Mouse (Mus musculus) ovary, adult 18-20 months (tissue): ENCODE results near the gene Atcay.
"Not testable (repeated sequence)": the region's sequence is repeated elsewhere in the genome, so short reads cannot be mapped to it uniquely, and the experiment has no call there.

Experiments
- DNase-seq: peaks from one replicate; pipeline ENCODE4 v3.0.0; 2022; ENCODE audit warnings: low spot score, mixed read lengths

The Atcay gene

DNA sequence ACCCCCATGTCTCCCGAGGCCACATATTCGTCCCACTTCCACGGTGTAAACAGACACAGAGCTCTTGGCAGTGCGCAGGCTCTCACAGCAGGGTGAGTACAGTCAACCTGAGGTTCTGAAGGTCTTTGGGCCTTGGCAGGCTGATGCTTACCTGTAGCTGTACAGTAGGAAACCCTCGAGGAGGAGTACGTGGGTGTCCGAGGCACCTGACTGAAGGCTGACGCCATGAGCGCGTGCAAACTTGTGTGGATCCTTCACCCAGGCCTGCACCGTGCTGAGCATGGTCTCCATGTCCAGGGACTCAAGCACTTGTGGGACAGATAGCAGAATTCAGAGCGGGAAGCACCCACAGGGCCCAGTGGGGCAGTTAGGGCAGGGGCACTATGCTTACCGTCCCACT, 30.5 kb downstream of the Atcay start:
- no peak for DNase-seq

DNA sequence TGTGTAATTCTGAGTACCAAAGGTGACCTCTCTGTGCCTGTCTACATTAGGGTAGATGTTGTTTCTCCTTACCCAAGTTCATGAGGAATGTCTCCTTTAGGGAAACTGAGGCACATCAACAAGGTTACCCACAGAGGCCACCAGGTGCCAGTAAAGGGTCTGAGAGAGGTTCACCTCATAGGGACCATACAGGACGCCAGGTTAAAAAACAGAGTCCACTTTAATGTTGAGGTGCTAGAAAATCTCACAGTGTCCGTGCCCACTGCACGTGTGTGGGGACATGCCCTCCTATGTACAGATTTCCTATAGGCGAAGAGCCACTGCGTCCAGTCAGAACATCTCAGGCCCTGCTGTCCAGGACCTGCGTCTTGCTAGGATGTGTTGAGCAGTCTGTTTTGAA, 31.6 kb downstream of the Atcay start:
- DNase-seq: no peak

DNA sequence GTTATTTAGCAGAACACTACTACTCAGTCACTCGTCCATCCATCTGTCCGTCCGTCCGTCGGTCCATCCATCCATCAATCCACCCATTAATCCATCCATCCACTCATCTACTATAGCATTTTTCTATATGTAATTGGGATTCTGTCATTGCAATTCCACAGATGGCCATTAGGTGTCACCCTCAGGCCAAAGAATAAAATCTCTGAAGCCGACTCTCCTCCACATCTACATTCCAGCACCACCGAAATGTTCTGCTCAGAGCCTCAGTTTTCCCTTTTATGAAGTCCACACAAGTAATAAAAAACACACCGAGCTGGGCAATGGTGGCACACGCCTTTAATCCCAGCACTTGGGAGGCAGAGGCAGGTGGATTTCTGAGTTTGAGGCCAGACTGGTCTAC, 32.4 kb downstream of the Atcay start:
- DNase-seq: no peak

DNA sequence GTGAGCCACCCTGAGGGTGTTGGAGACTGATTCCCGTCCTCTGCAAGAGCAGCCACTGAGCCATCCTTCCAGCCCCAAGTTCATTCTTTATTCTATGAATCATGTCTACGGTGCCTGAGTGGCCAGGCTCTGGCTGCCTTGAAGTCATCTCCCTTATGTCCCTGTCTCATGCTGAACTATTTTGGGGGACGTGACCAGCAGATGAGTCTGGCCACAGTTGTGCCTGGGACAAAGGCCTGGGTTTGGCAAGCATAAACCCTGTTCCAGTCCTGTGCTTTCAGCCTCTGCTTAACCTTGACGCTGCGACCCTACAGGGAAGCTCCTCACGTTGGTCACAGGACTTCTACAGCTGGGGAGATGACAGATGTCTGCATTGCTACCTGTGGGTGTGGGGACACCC, 33.3 kb downstream of the Atcay start:
- DNase-seq: no peak

DNA sequence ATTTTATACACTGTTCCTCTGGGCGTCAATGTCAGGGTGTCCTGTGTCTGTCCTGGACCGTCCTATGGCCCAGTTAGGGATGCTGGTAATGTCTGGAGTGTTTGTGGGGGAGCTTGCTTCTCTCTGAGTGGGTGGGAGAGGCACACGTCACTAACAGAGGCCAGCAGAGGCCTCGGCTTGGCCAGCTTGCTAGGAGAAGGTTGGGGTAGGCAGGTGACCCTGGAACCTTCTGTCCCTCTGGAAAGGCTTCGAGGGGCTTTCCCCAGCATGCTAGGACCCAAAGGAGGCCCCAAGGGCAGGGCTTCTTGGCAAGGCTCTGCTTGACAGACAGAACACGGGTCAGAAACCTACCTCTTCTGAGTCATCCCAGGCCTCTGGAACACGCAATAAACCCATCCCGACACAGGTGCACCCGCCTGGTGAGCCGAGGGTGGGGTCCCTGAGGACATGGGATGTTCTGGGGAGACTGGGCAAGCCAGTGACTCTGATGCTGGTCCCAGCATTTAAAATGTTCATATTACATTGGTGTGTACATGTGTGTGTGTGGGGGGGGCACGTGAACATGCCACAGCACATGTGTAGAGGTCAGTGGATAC, 34.1 kb downstream of the Atcay start:
- no peak for DNase-seq

DNA sequence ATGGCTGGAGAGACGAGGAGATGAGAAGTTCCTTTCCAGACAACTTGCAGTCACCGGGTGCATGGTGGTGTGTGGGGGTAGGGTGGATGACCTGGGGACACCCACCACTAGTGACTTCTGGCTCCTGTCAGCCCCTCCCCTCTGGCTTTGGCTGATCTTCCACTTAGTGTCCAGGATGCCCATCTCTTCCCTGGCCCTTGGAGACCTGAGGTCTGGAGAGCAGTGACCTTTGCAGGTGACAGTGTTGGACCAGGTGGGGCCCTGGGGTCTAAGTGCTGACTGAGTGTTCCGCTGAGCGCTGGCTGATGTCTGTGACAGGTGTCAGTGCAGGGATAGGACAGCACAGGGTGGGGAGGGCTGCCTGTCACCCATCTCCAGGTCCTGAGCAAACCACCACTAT, 35.3 kb downstream of the Atcay start:
- DNase-seq: no peak

DNA sequence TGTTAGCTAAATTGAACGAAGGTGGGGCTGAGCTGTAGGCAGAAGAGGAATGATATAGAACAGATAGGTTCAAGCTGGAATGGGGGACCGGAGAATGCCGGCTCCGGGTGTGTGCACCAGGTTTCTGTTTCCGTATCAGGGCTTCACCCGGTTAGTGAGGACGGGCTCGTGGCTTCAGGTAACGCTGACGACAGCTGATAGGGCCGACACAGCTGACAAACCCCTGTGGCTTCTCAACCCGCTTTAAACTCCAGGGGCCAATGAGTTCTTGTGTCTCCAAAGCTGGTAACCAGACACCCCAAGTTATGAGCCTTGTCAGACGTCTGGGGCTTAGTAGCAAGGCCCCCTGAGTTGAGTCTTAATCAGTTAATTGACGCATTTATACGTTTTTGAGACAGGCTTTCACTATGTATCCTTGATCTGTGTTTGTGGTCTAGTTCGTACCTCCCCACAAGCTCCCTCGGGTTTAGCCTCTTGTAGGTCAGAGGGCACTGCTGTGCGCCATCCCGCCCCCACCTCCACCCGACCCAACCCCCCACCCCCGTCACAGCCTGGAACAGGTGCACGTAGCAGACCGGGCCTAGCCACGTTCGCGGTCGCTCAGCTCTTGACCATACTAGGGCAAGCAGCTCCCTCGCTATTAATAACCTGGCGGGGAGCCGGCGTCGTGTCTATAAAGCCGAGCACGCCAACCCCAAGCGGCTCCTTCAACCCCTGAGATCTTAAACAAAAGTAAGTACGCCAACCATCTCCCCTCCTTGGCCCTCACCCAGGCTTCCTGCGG, 36.5 kb downstream of the Atcay start:
- DNase-seq: no peak

DNA sequence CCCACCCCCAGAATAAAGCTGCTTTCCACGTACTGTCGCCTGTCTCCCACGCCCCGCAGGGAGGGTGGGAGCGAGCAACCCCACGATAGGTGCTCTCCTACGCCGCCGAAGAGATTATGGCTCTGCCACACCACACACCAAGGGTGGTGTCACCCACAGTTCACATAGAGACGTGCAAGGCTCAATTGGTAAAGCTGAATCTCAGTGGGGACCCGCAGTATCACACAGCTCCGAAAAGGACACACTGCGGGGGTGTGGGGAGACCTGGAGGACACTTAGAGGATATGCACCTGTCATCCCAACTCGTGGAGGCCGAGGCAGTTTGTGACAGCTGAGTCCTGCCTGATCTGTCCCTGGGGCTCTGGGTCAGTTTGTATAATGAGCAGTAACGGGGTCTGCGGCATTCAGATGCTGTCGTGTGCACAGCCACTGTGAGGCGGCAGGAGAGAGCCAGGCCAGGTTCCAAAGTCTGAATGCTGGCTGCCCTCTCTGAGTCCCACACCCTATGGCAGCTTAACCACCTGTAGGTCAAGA, 37.6 kb downstream of the Atcay start:
- no peak for DNase-seq

DNA sequence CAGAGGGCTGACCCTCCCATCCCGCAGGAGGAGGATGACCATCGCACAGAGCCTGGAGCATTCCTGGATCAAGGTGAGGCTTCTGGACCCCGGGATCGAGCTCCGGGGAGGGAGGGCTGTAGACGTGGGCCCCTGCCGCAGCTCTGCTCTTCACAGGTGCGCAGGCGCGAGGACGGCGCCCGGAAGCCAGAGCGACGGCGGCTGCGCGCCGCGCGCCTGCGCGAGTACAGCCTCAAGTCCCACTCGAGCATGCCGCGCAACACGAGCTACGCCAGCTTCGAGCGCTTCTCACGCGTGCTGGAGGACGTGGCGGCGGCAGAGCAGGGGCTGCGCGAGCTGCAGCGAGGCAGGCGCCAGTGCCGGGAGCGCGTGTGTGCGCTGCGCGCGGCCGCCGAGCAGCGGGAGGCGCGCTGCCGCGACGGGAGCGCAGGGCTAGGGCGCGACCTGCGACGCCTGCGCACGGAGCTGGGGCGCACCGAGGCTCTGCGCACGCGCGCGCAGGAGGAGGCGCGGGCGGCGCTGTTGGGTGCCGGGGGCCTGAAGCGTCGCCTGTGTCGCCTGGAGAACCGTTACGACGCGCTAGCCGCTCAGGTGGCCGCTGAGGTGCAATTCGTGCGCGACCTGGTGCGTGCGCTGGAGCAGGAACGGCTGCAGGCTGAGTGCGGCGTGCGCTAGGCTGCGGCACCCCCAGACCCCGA, 38.2 kb downstream of the Atcay start:
- DNase-seq: peak; percentile 73

DNA sequence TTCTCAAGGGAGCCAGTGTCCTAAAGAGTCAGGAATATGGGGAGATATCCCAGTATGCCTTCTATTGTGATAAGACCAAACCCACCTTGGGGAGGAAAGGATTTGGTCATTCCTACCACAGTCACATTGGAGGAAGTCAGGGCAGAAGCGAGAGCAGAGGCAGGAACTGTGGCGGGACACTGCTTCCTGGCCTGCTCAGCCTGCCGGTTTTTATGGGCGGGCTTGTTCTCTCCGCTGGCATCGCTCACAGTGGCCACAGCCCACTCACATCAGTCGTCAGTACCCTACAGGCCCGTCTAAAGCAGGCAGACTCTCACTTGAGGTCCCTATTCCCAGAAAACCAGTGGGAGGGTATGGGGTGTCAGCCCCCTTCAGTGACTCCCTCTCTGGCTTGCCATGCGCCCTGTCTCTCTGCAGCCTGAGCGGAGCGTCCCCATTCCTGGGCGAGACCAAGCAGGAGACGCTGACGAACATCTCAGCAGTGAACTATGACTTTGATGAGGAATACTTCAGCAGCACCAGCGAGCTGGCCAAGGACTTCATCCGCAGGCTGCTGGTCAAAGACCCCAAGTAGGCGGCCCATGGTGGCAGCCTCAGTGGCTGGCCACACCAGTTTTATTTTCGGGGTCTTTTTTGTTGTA, 39.2 kb downstream of the Atcay start:
- no peak for DNase-seq

DNA sequence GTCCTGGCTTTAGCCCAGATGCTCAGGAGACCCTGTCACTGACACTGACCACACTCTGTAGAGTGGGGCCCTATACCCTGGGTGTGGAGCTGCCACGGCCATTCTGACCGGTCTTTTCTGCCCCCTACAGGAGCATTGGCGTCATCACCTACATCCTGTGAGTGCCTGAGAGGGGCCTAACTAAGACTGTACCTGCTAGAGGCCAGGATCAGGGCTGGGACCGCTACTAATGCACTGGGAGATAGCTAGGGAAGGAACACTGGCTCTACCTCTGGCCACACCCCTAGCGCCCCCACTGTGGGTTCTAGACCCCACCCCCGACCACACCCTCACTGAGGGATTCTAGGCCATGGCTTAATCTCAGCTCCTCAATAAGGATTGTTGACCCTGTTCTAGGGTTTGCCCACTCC, 39.7 kb downstream of the Atcay start:
- DNase-seq: no peak

DNA sequence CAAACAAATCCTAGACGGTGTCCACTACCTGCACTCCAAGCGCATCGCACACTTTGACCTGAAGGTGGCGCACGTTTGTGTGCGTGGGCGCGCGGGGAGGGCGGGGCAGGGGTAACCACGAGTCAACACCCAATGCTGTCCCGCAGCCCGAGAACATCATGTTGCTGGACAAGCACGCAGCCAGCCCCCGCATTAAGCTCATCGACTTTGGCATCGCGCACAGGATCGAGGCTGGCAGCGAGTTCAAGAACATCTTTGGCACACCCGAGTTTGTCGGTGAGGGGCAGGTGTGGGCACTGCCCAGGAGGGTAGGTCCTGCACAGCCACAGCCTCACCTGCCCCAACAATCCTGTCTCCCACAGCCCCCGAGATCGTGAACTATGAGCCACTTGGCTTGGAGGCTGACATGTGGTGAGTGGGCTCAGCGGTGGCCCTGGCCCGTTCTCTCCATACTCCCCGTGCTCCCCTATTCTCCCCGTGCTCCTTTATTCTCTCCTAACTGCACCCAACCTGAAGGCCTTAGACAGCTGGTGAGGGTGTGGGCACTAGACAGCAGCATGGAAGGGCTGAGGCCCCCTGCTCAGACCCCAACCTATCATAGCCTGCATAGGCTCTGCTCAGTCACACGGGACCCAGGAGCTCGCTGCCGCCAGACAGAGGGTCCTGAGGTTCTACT, 40.3 kb downstream of the Atcay start:
- no peak for DNase-seq

DNA sequence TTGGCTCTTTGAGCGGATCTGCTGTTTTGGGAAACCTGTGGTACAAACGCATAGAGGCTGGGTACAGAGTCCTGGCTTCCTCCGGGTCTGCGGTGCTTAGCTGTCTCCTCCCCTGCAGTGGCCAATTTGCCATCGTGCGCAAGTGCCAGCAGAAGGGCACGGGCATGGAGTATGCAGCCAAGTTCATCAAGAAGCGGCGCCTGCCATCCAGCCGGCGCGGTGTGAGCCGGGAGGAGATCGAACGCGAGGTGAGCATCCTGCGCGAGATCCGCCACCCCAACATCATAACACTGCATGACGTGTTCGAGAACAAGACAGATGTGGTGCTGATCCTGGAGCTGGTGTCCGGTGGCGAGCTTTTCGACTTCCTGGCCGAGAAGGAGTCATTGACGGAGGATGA, 40.8 kb downstream of the Atcay start:
- DNase-seq: no peak

DNA sequence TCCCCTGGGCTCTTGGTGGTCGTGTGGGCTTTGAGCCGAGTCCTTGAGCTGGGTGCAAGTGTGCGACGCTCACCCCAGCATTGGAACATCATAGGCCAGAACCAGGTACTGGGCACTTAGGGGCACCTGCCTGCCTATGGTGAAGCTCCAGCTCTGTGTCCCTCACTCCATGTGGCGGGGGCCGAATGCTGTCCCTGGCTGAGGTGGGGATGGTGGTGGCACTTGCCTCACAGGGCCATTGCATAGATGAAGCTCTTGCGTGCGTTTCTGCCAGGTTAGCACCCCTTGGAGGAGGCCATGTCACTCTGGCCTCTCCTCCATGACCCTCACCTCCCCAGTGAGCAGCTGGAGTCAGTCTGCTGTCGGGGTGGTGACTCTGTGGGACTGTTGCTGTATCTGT, 43.5 kb downstream of the Atcay start:
- no peak for DNase-seq

DNA sequence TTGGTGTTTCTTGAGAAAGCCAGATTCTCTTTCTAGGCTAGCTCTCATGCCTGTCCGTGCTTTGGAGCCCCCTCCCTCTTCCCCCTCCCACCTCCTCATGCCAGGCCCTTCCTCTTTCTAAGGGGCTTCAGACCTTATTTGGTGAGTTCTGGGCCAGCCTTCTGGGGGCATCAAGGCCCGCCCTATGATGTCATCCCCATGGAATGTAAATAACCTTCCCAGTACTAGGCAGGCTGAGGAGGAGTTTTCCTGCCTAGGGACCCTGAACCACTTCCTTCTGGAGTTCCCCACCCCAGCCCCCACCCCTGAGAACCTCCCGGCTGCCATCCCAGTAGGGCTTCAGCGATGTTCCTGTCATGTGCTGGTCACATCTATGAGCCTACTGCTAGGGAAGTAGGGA, 45.9 kb downstream of the Atcay start:
- no peak for DNase-seq

DNA sequence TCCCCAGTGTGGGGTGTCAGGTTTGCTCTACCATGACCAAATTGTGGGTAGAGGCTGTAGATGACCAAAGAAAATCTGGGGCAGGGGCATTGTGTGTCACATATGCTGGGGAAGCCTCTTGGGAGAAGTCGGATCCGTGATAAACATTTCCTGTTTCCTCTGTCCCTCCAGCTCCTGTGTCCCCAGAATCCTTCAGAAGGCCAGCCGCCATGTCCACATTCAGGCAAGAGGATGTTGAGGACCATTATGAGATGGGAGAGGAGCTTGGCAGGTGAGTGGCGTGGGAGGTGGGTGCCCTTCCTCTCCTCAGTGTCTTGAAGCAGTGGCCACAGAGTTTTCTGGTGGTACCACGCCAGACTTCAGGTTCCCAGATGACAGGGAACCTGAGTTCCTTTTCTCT, 46.8 kb downstream of the Atcay start, which contains the start of gene 4930442H23Rik:
4930442H23Rik (minus strand) TSS at position 45 of the 400 bp plus-strand sequence.
- no peak for DNase-seq

DNA sequence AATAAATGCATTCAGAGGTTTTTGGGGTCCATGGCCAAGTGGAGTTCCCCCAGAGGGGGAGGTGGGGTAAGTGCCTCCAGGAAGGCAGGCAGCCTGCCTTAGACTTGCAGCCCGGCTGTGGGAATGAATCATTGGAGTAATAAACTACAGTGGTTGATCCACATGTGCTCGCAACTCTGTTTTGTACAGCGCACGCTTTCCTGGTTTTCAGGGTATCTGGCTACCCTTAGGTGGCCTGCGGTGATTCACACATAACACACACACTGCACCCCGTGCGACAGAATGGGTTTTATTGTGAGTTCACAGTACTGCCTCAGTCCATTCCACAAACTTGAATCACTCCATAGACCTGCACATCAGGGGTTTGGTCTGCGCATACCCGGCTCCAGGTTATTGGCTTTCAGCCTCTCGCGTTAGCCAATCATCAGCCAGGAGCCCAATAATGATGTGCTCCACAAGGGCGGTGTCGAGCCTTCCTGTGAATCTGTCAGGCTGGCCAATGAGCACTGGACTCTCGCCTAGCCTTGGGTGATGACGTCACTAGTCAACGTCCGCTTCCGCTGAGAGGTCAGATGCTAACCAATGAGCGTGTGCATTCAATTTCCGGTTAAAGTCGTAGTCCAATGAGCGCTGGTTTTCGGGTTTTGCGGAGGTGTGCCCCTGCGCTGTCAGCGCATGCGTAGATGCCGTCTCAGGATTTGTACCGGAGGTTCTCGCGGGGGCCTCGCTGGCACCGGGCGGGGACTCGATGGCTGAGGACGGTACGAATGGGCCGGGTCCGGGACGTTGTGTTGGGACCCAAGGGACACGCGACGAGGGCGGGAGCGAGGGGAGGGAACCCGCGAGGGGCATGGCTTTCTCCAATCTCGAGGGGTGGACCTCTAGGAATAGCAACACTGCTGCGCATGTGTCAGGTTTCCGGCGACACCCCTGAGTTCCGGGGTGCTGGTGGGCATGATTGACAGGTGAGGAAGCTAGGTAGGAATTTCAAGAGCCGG, 48.0 kb downstream of the Atcay start, which contains the start of gene Dapk3:
Dapk3 (plus strand) TSS at position 670 of the 998 bp plus-strand sequence.
- peak; percentile 97 for DNase-seq

DNA sequence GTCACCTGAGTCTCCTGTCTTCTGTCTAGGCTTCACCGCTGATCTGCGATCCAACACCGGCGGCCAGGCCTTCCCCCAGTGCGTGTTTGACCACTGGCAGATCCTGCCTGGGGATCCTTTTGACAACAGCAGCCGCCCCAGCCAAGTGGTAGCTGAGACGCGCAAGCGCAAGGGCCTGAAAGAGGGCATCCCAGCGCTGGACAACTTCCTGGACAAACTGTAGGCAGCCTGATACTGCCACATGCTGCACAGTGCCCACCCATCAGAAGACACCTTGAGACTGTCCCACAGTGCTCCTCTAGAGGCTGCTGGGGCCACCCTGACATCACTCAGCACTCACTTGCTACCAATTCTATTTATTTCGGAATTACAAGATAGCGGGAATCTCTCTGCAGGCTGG, 48.8 kb downstream of the Atcay start:
- not testable (repeated sequence) for DNase-seq

DNA sequence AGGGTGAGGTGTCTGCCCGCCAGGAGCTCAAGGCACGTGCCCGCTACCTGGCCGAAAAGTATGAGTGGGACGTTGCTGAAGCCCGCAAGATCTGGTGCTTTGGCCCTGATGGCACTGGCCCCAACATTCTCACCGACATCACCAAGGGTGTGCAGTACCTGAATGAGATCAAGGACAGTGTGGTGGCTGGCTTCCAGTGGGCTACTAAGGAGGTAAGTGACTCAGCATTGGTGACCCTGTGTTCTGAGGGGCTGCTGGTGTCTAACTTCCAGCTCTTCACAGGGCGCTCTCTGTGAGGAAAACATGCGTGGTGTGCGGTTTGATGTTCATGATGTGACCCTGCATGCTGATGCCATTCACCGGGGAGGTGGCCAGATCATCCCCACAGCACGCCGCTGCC, 49.7 kb downstream of the Atcay start:
- DNase-seq: no peak
